Mouse (Mus musculus) intestine, embryonic 16.5 days (tissue): ENCODE results near the gene Lgsn. TPM values are rescaled to one million over a fixed set of nuclear protein-coding genes. Genes with fewer than 3 reads are reported as not detected.
A peak's percentile ranks its signal among the peaks of the same experiment; 100 is the strongest.

Experiments
- ATAC-seq: fragments of 200-750 bp; cut with Nextera tagmentation; 2 replicates; pipeline ENCODE4 v1.8.0; 2017; ENCODE audit warnings: moderate TSS enrichment, moderate library complexity
- H3K27ac ChIP-seq: fragments of 300-500 bp; sonication (generic); 2 replicates; pipeline ENCODE4 v1.5.1; 2014; ENCODE audit warnings: mild to moderate bottlenecking, low read length
- H3K27me3 ChIP-seq: fragments of 300-500 bp; sonication (generic); replicated peaks from 2 replicates; pipeline ENCODE4 v1.6.1; 2014; ENCODE audit warnings: low read length, control low read depth, mixed read lengths; ENCODE audit not compliant: control insufficient read depth, insufficient read depth
- H3K36me3 ChIP-seq: fragments of 300-500 bp; sonication (generic); 2 replicates; pipeline ENCODE4 v1.6.1; 2014; ENCODE audit warnings: low read length, control low read depth; ENCODE audit not compliant: control insufficient read depth, insufficient read depth
- H3K4me1 ChIP-seq: fragments of 300-500 bp; sonication (generic); 2 replicates; pipeline ENCODE4 v1.6.1; 2014; ENCODE audit warnings: low read length, control low read depth, mixed read lengths; ENCODE audit not compliant: control insufficient read depth, insufficient read depth
- H3K4me2 ChIP-seq: fragments of 300-500 bp; sonication (generic); 2 replicates; pipeline ENCODE4 v1.6.1; 2014; ENCODE audit warnings: low read depth, low read length, control low read depth
- H3K4me3 ChIP-seq: fragments of 300-500 bp; sonication (generic); 2 replicates; pipeline ENCODE4 v1.5.1; 2014; ENCODE audit warnings: mild to moderate bottlenecking, low read length
- H3K9ac ChIP-seq: fragments of 300-500 bp; sonication (generic); 2 replicates; pipeline ENCODE4 v1.6.1; 2014; ENCODE audit warnings: low read depth, low read length
- H3K9me3 ChIP-seq: fragments of 300-500 bp; sonication (generic); 2 replicates; pipeline ENCODE4 v1.6.1; 2016; ENCODE audit warnings: low read length, control low read depth; ENCODE audit not compliant: control insufficient read depth
- WGBS: fragments of 180-500 bp; shearing (Covaris S2); extraction: QIAGEN DNeasy Blood & Tissue Kit; methylation state at CpG from one replicate; pipeline ENCODE4 v1.1.7; 2014; 5-methylcytosine and 5-hydroxymethylcytosine counted together
- polyA plus RNA-seq: library from polyadenylated mRNA; unstranded; fragments of >200 nt; fragmentation: Nextera tagmentation; extraction: Ambion mirVana; gene quantifications from 2 replicates; pipeline ENCODE4 v1.2.1, GENCODE M21; 2015

Lgsn gene
- polyA plus RNA-seq, result not detected in 2 replicates

- 64% methylated on average over 5 of the region's 5 CpGs for WGBS
- no peak for ATAC-seq
These were observed at the start of gene Lgsn for GRCm38 (mm10) chr1:31176101-31176500. TSS of gene Lgsn (plus strand) at chr1:31176401.

DNA sequence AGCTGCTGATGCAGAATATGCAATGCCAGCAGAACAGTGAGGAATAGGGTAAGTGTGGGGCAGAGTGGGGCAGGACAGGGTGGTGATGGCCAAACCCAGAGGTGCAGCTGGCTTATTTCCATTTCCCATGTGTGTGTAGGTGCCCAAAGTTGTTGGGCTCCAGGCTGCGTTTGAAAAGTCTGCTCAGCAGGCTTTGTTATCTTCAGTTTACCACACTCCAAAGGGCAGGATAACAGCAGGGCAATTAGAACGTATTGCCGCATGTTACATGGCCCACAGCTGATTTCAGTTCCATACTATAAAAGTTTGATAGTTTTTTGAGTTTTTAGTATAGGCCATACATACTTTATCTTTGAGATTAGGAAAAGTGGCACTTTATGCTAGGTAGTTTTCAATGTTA is 37.8 kb upstream of the Lgsn start:
- WGBS, result 51% methylated on average over 3 of the region's 3 CpGs
- H3K4me3 ChIP-seq, result no peak overlapping the region
- ATAC-seq, result peak; percentile 90
- H3K36me3 ChIP-seq, result no peaks in the 10 kb centered on the region
- H3K27me3 ChIP-seq, result no peaks in the 10 kb centered on the region
- 0 out of 2 replicates have a peak, but pooled peaks cover 4% of the 10 kb centered on the region for H3K4me1 ChIP-seq
- H3K4me2 ChIP-seq, result no peak overlapping the region
- no peak overlapping the region for H3K9ac ChIP-seq
- peak overlapping the region; percentile 52; the same call in 1 of the 2 replicates for H3K27ac ChIP-seq
- H3K9me3 ChIP-seq, result no peaks in the 10 kb centered on the region

More at GRCm38 (mm10) chr1:31176101-31176500, at the start of gene Lgsn:
- Histone ChIP-seq H3K27me3 (no peaks in the 10 kb centered on the region), H3K4me1 (no peaks in the 10 kb centered on the region), H3K27ac (no peak within 1 kb of the TSS), H3K4me3 (no peak within 1 kb of the TSS), H3K4me2 (no peak within 1 kb of the TSS), H3K9ac (no peak within 1 kb of the TSS), H3K9me3 (no peaks in the 10 kb centered on the region), H3K36me3 (no peaks in the 10 kb centered on the region)

DNA sequence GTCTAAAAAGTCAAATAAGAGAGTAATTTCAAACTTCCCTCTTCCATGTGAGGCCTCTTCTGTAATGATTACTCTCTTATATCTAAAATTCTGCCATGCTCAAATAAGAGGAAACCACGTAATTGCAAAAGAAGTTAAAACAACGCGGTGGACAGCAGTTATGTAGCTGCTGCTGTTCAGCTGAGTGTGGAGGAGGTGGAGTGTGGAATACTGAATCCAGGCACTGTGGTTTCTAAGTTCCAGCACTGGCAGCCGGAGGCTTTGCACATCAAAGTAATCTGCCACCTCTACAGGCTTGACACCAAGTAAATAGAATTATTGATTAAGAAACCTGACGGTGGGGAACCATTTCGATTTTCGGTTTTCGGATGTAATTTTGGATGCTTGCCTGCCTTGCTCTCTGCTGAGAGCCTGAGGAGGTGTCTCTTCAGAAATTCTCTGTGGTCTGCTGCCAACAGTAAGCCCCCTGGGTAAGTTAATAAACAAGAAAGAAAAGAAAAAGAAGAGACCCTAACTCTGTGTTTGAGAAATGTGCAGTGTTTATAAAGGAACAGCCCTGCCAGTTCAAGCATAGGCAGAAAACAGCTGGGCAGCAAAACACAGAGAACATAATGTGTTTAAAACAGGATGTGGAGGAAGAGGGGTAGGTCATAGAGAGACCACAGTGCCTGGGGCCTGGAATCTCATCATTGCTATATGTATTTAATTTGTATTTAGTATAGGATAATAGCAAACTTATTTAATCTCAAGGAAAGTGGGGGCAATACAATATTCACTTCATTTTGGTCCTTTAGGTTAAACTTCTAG is 33.7 kb upstream of the Lgsn start:
- no peaks in the 10 kb centered on the region for H3K9me3 ChIP-seq
- H3K27me3 ChIP-seq, result no peaks in the 10 kb centered on the region
- no peak overlapping the region for H3K4me3 ChIP-seq
- H3K4me1 ChIP-seq, result 0 out of 2 replicates have a peak, but pooled peaks cover 4% of the 10 kb centered on the region
- H3K4me2 ChIP-seq, result no peak overlapping the region
- no peak overlapping the region for H3K27ac ChIP-seq
- ATAC-seq, result no peak
- no peaks in the 10 kb centered on the region for H3K36me3 ChIP-seq
- H3K9ac ChIP-seq, result no peak overlapping the region
- WGBS, result 33% methylated on average over 8 of the region's 8 CpGs

DNA sequence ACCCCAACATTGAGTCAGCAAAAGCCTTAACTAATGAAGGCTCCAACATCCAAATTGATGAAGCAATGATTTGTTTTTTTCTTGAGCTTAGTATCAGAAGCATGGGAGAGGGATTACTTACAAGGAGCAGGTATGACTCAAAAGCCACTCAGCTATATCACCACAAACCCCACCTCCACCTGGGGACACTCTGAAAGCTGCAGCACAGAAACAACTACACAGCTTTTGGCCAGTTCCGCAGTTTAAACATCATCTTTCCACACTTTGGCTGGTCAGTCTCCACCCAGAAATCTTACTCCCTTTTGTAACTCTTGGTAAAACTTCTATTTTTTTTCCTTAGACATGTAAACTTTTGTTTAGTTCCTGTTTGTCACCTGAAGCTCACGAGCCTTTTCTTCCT is 32.6 kb upstream of the Lgsn start:
- no peak for ATAC-seq
- Histone ChIP-seq H3K4me2 (no peak overlapping the region), H3K27ac (no peak overlapping the region), H3K9ac (no peak overlapping the region), H3K9me3 (no peaks in the 10 kb centered on the region), H3K4me1 (0 out of 2 replicates have a peak, but pooled peaks cover 4% of the 10 kb centered on the region), H3K36me3 (no peaks in the 10 kb centered on the region), H3K4me3 (no peak overlapping the region), H3K27me3 (no peaks in the 10 kb centered on the region)
- WGBS, result 82% methylated on average over 2 of the region's 2 CpGs

GRCm38 (mm10) chr1:31149671-31150070 is 26.5 kb upstream of the Lgsn start:
- H3K4me3 ChIP-seq, result no peak overlapping the region
- H3K4me1 ChIP-seq, result 0 out of 2 replicates have a peak, but pooled peaks cover 4% of the 10 kb centered on the region
- H3K27ac ChIP-seq, result no peak overlapping the region
- H3K4me2 ChIP-seq, result no peak overlapping the region
- ATAC-seq, result 0 out of 2 replicates have a peak, but pooled peaks have one; percentile 11
- WGBS, result 30% methylated on average over 6 of the region's 6 CpGs
- no peaks in the 10 kb centered on the region for H3K9me3 ChIP-seq
- no peaks in the 10 kb centered on the region for H3K36me3 ChIP-seq
- no peaks in the 10 kb centered on the region for H3K27me3 ChIP-seq
- H3K9ac ChIP-seq, result no peak overlapping the region

DNA sequence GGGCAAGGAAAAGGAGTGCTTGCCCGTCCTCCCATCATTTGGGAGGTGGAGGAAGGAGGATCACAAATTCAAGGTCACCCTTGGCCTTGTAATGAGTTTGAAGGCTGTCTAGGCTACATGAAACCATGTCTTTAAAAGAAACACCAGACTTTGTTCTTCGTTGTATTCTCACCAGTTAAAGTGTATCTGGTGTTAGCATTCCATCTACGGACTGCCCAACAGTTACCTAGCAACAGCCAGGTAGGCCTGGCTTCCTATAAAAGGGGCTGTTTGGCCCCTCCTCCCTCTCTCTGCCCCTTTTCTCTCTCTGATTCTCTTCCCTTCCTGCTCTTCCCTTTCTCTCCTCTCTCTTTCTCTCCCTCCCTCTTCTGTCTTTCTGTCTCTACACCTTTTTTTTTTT is 25.7 kb upstream of the Lgsn start:
- no peak overlapping the region for H3K27ac ChIP-seq
- H3K36me3 ChIP-seq, result no peaks in the 10 kb centered on the region
- H3K4me3 ChIP-seq, result no peak overlapping the region
- no peak for ATAC-seq
- no peaks in the 10 kb centered on the region for H3K9me3 ChIP-seq
- 0 out of 2 replicates have a peak, but pooled peaks cover 6% of the 10 kb centered on the region for H3K4me1 ChIP-seq
- H3K27me3 ChIP-seq, result no peaks in the 10 kb centered on the region
- 53% methylated on average over 3 of the region's 3 CpGs for WGBS
- H3K9ac ChIP-seq, result no peak overlapping the region
- H3K4me2 ChIP-seq, result no peak overlapping the region

- H3K36me3 ChIP-seq, result no peaks in the 10 kb centered on the region
- H3K4me2 ChIP-seq, result no peak overlapping the region
- H3K9ac ChIP-seq, result no peak overlapping the region
- peak; percentile 49 for ATAC-seq
- H3K27ac ChIP-seq, result no peak overlapping the region
- no peak overlapping the region for H3K4me3 ChIP-seq
- H3K9me3 ChIP-seq, result no peaks in the 10 kb centered on the region
- 0 out of 2 replicates have a peak, but pooled peaks cover 6% of the 10 kb centered on the region for H3K4me1 ChIP-seq
- WGBS, result 45% methylated on average over 2 of the region's 2 CpGs
- H3K27me3 ChIP-seq, result no peaks in the 10 kb centered on the region
These were observed 23.3 kb upstream of the Lgsn start for GRCm38 (mm10) chr1:31152799-31153426.

GRCm38 (mm10) chr1:31153793-31154349 is 22.3 kb upstream of the Lgsn start:
- H3K9me3 ChIP-seq, result no peaks in the 10 kb centered on the region
- no peak overlapping the region for H3K9ac ChIP-seq
- no peaks in the 10 kb centered on the region for H3K27me3 ChIP-seq
- H3K4me2 ChIP-seq, result no peak overlapping the region
- no peak overlapping the region for H3K27ac ChIP-seq
- H3K36me3 ChIP-seq, result no peaks in the 10 kb centered on the region
- no peak overlapping the region for H3K4me3 ChIP-seq
- peak; percentile 81 for ATAC-seq
- 14% methylated on average over 7 of the region's 7 CpGs for WGBS
- H3K4me1 ChIP-seq, result 0 out of 2 replicates have a peak, but pooled peaks cover 6% of the 10 kb centered on the region

DNA sequence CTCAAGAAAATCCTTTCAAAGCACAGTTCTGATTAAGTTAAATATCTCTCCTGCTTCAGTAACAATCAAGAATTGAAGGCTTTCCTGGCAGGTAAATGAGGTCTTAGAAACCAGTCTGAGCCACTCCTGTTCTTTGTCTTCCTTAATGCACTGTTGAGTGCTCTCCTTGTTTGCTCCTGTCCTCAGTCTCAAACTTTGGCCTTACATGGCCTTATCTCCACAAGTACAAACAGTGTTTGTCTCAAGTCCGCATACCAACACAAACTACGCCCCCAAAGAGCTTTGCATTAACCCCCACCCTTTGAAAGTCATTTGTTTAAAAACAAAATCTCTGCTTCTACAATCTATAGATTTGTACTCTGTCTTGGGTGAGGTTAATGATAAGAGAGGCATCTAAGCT is 20.0 kb upstream of the Lgsn start:
- peak; percentile 70 for ATAC-seq
- H3K36me3 ChIP-seq, result no peaks in the 10 kb centered on the region
- H3K27ac ChIP-seq, result no peak overlapping the region
- no peaks in the 10 kb centered on the region for H3K27me3 ChIP-seq
- no peak overlapping the region for H3K4me3 ChIP-seq
- H3K4me1 ChIP-seq, result 0 out of 2 replicates have a peak, but pooled peaks cover 2% of the 10 kb centered on the region
- 44% methylated on average over 2 of the region's 2 CpGs for WGBS
- no peak overlapping the region for H3K4me2 ChIP-seq
- H3K9ac ChIP-seq, result no peak overlapping the region
- H3K9me3 ChIP-seq, result no peaks in the 10 kb centered on the region
